Mouse (Mus musculus) hindbrain, postnatal 0 days (tissue): ENCODE measurements around the gene Chil6. TPM values are rescaled to one million over a fixed set of nuclear protein-coding genes. Genes with fewer than 3 reads are reported as not detected.
A peak's percentile ranks its signal among the peaks of the same experiment; 100 is the strongest.

Experiments
- ATAC-seq: fragments of 200-750 bp; cut with Nextera tagmentation; 2 replicates; pipeline ENCODE4 v1.8.0; 2017; ENCODE audit warnings: mild to moderate bottlenecking, moderate TSS enrichment, moderate library complexity
- DNase-seq: peaks from one replicate; pipeline ENCODE4 v3.0.0-alpha.2; 2015; ENCODE audit warnings: low spot score
- H3K27ac ChIP-seq: fragments of 300-500 bp; sonication (generic); 2 replicates; pipeline ENCODE4 v1.5.1; 2014; ENCODE audit warnings: mild to moderate bottlenecking
- H3K27me3 ChIP-seq: fragments of 300-500 bp; sonication (generic); 2 replicates; pipeline ENCODE4 v1.6.1; 2014; ENCODE audit warnings: low read length, mixed read lengths; ENCODE audit not compliant: insufficient read depth
- H3K36me3 ChIP-seq: fragments of 300-500 bp; sonication (generic); 2 replicates; pipeline ENCODE4 v1.6.1; 2014; ENCODE audit warnings: low read length, mixed read lengths; ENCODE audit not compliant: insufficient read depth
- H3K4me1 ChIP-seq: fragments of 300-500 bp; sonication (generic); 2 replicates; pipeline ENCODE4 v1.6.1; 2014; ENCODE audit warnings: antibody characterized with exemption, low read length, mixed read lengths; ENCODE audit not compliant: insufficient read depth
- H3K4me2 ChIP-seq: fragments of 300-500 bp; sonication (generic); 2 replicates; pipeline ENCODE4 v1.6.1; 2014; ENCODE audit warnings: low read depth, mild to moderate bottlenecking, low read length, moderate library complexity, mixed read lengths
- H3K4me3 ChIP-seq: fragments of 300-500 bp; sonication (generic); 2 replicates; pipeline ENCODE4 v1.5.1; 2014; ENCODE audit warnings: low read length
- H3K9ac ChIP-seq: fragments of 300-500 bp; sonication (generic); replicated peaks from 2 replicates; pipeline ENCODE4 v1.6.1; 2014; ENCODE audit warnings: mild to moderate bottlenecking, low read length, moderate library complexity, mixed read lengths
- H3K9me3 ChIP-seq: fragments of 300-500 bp; sonication (generic); 2 replicates; pipeline ENCODE4 v1.6.1; 2016; ENCODE audit warnings: low read length, mixed read lengths
- CTCF ChIP-seq: IDR thresholded peaks from 2 replicates; pipeline ENCODE4 v1.5.1; 2016; ENCODE audit warnings: antibody characterized with exemption, control low read depth, low read depth
- WGBS: fragments of 180-500 bp; shearing (Covaris S2); extraction: QIAGEN DNeasy Blood & Tissue Kit; methylation state at CpG from one replicate; pipeline ENCODE4 v1.1.7; 2014; 5-methylcytosine and 5-hydroxymethylcytosine counted together
- polyA plus RNA-seq: library from polyadenylated mRNA; unstranded; fragments of >200 nt; fragmentation: Nextera tagmentation; extraction: Ambion mirVana; gene quantifications from 2 replicates; pipeline ENCODE4 v1.2.1, GENCODE M21; 2015
- total RNA-seq: library from RNA; depleted of rRNA; stranded (reverse); fragments of >200 nt; gene quantifications from 2 replicates; pipeline ENCODE4 v1.2.3, GENCODE M21; 2014; rRNA removed

The Chil6 gene
- total RNA-seq (not detected in 2 replicates), polyA plus RNA-seq (not detected in 2 replicates)

DNA sequence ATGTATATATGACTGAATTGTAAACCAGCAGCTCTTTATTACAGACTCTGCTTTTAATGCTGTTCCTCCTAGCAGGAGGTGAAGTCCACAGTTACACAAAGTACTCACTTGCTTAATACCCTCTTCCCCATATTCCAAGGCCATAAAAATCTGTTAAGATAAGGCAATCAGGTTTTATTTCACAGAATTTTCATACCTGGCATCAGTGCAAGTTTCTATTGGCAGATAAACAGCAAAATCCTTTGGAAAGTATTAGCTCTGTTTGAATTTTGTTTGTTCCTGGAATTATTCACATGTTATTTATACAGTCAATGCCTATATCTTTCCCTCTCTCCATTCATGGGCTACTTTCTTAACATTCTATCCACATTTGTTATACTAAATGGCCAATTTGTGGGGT lies at the start of gene Chil6:
Chil6 (minus strand) TSS at position 101 of the 400 bp plus-strand sequence.
- Histone ChIP-seq H3K4me3 (no peak within 1 kb of the TSS), H3K9ac (no peak within 1 kb of the TSS), H3K27me3 (no peaks in the 10 kb centered on the region), H3K4me1 (no peaks in the 10 kb centered on the region), H3K36me3 (no peaks in the 10 kb centered on the region), H3K4me2 (no peak within 1 kb of the TSS), H3K9me3 (no peaks in the 10 kb centered on the region), H3K27ac (no peak within 1 kb of the TSS)
- ATAC-seq, result no peak
- DNase-seq, result no peak
- TF ChIP-seq CTCF, result no peak

DNA sequence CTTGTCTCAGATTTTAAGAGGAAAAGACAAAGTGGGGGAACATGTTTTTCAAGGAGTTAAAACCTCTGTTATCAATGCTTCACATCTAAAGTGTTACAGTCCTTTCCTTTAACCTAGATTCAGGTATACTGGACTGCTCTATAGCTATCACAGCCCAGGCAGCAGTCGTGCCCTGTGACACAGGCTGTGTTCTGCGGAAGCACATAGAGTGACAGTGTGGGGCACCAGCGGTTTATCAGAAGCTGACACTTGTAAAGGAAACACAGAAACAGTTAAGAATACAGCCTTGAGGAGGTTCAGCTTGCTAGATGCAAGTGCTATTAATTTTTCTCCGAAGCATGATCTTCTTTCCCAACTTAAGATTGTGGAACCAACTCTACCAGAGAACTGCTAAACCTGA lies 46.6 kb upstream of the Chil6 start:
- H3K4me1 ChIP-seq, result no peaks in the 10 kb centered on the region
- no peak overlapping the region for H3K27ac ChIP-seq
- no peak overlapping the region for H3K9ac ChIP-seq
- H3K36me3 ChIP-seq, result no peaks in the 10 kb centered on the region
- TF ChIP-seq CTCF, result no peak
- no peaks in the 10 kb centered on the region for H3K9me3 ChIP-seq
- ATAC-seq, result no peak
- DNase-seq, result no peak
- no peak overlapping the region for H3K4me3 ChIP-seq
- no peak overlapping the region for H3K4me2 ChIP-seq
- 77% methylated on average over 4 of the region's 4 CpGs for WGBS
- no peaks in the 10 kb centered on the region for H3K27me3 ChIP-seq

DNA sequence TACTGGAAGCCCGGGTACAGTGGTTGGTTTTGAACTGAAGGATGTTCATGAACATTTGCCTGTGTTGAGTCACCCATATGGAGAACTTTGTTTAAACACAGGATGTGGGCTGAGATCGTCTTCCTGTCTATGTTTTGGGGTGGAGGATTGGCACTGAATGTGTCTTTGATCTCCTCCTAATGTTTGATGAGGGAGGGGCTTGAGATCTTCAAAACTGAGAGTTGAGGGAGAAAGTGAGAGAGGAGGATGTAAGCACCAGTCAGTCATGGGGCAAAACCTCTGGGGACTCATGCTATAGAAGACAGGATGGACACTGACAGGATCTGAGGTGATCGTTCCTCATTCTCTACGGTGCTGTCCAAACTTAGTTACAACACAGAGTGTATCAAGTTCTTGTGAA lies 43.6 kb upstream of the Chil6 start:
- 82% methylated on average over 4 of the region's 4 CpGs for WGBS
- no peak overlapping the region for H3K4me3 ChIP-seq
- H3K9me3 ChIP-seq, result no peaks in the 10 kb centered on the region
- no peak overlapping the region for H3K27ac ChIP-seq
- H3K4me1 ChIP-seq, result no peaks in the 10 kb centered on the region
- ATAC-seq (no peak), DNase-seq (no peak)
- TF ChIP-seq CTCF, result no peak
- no peaks in the 10 kb centered on the region for H3K36me3 ChIP-seq
- no peak overlapping the region for H3K9ac ChIP-seq
- H3K27me3 ChIP-seq, result no peaks in the 10 kb centered on the region
- no peak overlapping the region for H3K4me2 ChIP-seq

DNA sequence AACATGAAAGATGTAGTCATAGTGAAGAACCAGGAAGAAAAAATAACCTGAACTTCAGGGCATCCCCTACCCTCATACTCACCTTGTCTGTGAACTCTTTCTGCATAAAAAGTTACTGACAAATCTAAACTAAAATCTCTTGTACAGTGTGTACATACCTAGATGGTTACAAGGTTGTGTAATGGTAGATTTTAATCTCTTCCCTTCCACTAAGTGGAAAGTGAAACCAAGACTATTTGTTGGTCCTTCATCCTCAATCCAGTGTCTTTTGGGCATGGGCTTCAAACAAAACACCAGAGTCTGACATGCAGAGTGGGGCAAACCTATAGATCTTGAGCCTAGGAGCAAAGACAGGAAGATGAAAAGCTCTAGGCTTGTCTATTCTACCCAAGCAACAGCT lies 43.0 kb upstream of the Chil6 start:
- Histone ChIP-seq H3K36me3 (no peaks in the 10 kb centered on the region), H3K9me3 (no peaks in the 10 kb centered on the region), H3K4me1 (no peaks in the 10 kb centered on the region), H3K27ac (no peak overlapping the region), H3K27me3 (no peaks in the 10 kb centered on the region), H3K4me2 (no peak overlapping the region), H3K9ac (no peak overlapping the region), H3K4me3 (no peak overlapping the region)
- DNase-seq (no peak), ATAC-seq (no peak)
- TF ChIP-seq CTCF, result no peak

DNA sequence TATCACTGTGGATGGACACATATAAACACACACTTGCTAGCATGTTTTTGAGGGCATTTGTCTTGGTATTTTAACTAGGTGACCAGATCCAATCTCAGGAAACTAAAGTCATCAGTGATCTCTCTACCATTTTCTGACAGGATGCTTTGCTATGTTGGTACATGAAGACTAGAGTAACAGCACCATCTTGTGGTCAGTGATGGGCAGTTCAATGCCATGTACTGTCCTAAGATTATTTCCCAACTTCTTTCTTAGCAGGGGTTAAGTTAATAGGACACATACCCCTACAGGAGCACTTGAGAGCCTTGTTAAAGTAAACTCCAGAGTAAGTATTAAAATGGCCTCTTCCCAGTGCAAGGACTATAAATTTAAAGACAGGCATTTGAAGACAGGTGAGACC lies 42.6 kb upstream of the Chil6 start:
- ATAC-seq, result peak; percentile 86
- Histone ChIP-seq H3K9me3 (no peaks in the 10 kb centered on the region), H3K9ac (no peak overlapping the region), H3K36me3 (no peaks in the 10 kb centered on the region), H3K27me3 (no peaks in the 10 kb centered on the region), H3K4me2 (no peak overlapping the region), H3K27ac (no peak overlapping the region), H3K4me3 (no peak overlapping the region), H3K4me1 (no peaks in the 10 kb centered on the region)
- peak; percentile 81 for DNase-seq
- peak; percentile 89 for TF ChIP-seq CTCF

Other genes starting within 250 kb of the Chil6 start
- gene Chil3, start 238.6 kb downstream of the Chil6 start, total RNA-seq, result 0.18 TPM in 1 of 2 replicates, not detected in the other
- 0.19 and 0.43 TPM in 2 replicates for gene Chil3, start 238.6 kb downstream of the Chil6 start, polyA plus RNA-seq
- 0.11 TPM in 1 of 2 replicates, not detected in the other for gene Chil4, start 186.7 kb downstream of the Chil6 start, total RNA-seq
- gene Chil4, start 186.7 kb downstream of the Chil6 start, polyA plus RNA-seq, result 0.24 TPM in 1 of 2 replicates, not detected in the other
- 1.1 and 1.7 TPM in 2 replicates for gene Dennd2d, start 76.2 kb upstream of the Chil6 start, total RNA-seq
- 1.0 and 1.2 TPM in 2 replicates for gene Dennd2d, start 76.2 kb upstream of the Chil6 start, polyA plus RNA-seq
- gene Dram2, start 141.6 kb upstream of the Chil6 start, total RNA-seq, result 49.9 and 51.7 TPM in 2 replicates
- gene Dram2, start 141.6 kb upstream of the Chil6 start, polyA plus RNA-seq, result 66.1 and 69.6 TPM in 2 replicates
- 36.0 and 61.4 TPM in 2 replicates for gene Cept1, start 141.6 kb upstream of the Chil6 start, total RNA-seq
- gene Cept1, start 141.6 kb upstream of the Chil6 start, polyA plus RNA-seq, result 32.5 and 35.3 TPM in 2 replicates